Mouse (Mus musculus) heart, postnatal 25 days (tissue): ENCODE measurements around the gene Iqschfp. TPM values are rescaled to one million over a fixed set of nuclear protein-coding genes. Genes with fewer than 3 reads are reported as not detected.
"Not testable (repeated sequence)": the region's sequence is repeated elsewhere in the genome, so short reads cannot be mapped to it uniquely, and the experiment has no call there.

Source experiments
- DNase-seq: peaks from one replicate; pipeline ENCODE4 v3.0.0; 2022; ENCODE audit warnings: low spot score
- intact Hi-C: fragments of 180-260 bp; cut with DNase I; formaldehyde crosslinking; loops from one replicate; pipeline ENCODE4 v1.15.1; 2025
- total RNA-seq, 2 experiments: library from RNA; stranded (reverse); gene quantifications; 2 replicates each; pipeline ENCODE4 v1.2.3; 2021

Gene Iqschfp
- total RNA-seq, 2 experiments from 2014 or later = 0.28 TPM; not detected in 1

DNA sequence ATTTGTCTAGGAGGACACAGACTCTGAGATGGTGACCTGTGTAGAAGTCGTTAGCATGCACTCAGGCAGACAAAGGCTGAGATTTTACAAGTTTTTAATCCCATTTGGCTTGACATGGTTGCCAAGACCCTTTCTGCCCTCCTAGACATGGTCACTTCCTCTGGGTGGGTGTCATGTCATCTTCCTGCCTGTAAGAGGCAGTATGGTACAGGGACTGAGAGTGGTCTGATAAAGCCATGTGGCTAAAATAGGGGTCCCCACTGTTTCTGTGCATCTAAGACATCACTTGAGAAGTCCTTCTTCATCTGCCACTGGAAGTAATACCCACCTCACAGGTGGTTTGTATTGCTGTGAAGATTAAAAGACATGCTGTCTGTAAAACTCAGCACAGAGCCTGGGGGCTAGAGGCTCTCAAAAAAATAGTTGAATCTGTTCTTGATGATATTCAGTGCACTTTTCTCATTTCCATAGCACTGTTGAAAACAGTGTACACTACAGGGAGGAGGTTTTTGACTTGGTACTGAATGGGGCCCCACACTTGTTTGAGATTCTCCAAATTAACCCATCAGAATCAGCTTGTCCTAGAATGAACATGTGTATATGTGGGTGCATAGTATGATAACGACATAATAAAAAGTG, 167.2 kb downstream of the Iqschfp start:
- intact Hi-C loops = loop anchor here (5.0 to 10.0 kb wide), 3 partner anchors 438 to 656 kb away; no protein-coding TSS in a partner anchor
- DNase-seq = no peak

DNA sequence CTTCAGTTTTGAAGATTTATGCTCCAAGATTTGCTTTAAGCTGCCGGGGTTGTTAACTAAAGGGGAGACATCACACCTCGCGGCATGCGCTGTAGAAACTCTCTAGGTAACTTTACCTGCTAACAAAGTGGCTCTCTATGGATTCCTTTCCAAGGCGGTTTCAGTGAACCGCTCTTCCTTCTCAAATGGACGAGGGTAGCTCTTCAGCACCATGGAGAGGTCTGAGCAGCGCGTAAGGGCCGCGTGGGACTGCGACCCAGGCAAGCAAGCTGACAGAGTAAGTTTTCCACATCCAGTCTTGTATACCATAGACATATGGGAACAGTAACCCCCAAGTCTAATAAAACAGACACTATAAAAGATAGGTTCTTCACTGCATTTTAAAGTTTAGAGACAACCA, 172.7 kb downstream of the Iqschfp start, which contains the start of gene Schip1:
Schip1 (plus strand) TSS at position 72 of the 400 bp plus-strand sequence.
- DNase-seq = no peak
- intact Hi-C loops = no loop called here

DNA sequence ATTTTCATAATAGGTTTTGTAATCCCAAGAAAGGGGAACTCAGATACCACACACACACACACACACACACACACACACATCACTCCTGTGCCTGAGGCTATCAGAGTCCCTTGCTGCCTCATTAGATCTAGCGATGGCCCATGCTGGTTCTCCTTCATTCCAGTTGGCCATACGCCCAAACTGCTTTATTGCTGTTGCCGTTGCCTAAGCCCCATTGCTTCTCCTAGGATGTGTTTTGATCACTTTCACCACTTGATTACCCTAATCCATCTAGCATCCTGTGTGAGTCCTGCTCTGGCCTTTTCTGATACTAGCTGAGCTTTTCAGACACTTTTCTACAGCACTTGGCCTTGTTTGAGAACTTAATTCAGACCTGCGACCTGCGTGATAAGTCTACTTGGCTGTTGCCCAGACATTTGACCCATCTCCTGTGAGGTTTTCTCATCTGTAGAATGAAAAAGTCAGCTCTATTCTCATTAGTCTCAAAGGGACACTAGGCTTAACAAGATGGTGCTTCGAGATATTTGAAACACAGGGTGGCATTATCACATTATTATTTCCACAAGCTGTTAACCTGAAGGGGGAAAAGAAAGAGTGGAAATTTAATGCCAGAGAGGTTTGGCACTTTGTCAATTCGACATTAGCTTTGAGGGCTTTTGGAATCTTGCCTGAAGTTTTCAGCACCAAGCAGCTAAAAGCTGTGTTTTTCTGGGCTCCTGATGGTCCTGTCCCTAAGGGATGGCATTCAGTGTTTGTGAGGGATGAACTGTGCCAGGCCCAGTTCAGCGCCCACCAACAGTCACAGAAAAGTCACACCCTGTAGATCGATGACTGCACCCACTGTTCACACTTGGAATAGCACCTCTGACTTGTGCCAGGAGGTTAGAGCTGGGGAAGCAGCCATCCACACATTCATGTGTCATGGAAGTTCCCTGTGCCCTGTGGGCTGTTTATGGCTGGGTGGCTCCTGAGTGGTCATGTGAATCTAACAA, 179.7 kb downstream of the Iqschfp start:
- DNase-seq = no peak
- intact Hi-C loops = no loop called here

DNA sequence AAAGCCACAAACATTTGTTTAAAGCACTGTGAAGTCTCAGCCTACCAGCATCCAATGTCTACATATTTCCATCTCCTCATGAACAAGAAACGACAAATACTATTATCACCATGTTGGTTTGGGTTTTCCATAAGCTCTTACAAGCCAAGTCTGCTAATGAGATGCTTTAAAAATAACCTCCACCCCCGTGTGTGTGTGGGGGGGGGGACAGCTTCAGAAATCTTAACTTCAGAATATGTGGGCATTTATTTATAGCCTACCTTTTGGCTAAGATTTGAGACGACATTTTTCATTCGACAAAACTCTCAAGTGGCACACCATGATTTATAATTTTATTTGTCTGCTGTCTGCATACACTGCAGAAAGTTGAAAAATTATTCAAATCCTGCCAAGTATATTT, 185.4 kb downstream of the Iqschfp start:
- intact Hi-C loops = no loop called here
- no peak for DNase-seq

DNA sequence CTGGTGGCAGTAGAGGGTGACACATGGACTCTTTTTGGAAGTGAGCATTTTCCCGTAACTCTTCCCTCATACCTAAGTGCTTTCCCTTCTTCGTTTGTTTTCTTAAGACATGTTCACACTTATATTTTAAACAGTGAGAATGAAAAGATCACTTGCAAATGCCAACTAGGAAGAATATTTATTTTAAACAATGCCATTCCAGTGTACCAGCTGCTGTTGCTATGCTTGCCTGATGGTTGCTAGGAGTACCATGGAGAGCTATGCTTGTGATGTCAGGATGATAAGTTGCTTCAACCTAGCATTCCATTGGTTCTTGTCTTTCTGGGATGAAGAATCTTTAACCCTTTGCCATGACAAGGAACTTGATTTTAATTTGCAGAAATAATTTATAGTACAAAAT, 193.0 kb downstream of the Iqschfp start:
- no peak for DNase-seq
- intact Hi-C loops = no loop called here

GRCm38 (mm10) chr3:68092108-68092507, 200.1 kb downstream of the Iqschfp start:
- no peak for DNase-seq
- intact Hi-C loops = no loop called here

DNA sequence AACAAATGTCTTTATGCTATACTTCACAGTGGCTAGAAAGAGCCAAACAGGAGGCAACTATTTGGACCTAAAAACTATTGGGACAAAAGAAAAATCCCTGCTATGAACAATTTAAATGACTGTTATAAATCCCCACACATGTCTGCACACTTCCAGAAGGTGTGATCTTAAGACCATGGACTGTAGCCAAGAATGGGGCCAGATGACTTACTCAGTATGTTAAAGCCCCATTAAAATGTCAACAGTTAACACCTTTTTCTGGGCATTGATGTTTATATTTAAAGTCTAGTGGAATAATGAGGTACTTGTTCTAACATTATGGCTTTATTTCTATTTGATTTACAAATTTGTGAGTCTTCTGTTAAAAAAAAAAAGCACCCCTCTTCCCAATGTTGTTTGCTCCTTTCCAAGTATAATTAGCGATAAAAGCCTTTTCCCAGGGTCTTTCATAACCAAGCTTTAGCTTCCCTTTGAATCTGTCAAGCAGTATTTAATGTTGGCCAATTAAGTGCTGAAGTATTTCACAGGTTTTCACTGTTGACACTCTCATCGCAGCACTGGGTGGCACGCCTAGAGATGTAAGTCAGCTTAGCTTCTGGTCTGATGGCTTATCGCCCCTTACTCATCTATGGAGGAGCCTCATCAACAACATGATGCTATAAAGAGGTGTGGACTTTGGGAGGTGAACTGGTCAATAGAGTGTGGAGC, 204.8 kb downstream of the Iqschfp start:
- intact Hi-C loops = no loop called here
- no peak for DNase-seq

- DNase-seq, intact Hi-C loops: not testable (repeated sequence)
These were observed 207.5 kb downstream of the Iqschfp start for GRCm38 (mm10) chr3:68099561-68099960.

GRCm38 (mm10) chr3:68101343-68101742, 209.3 kb downstream of the Iqschfp start:
- DNase-seq = no peak
- intact Hi-C loops = no loop called here

DNA sequence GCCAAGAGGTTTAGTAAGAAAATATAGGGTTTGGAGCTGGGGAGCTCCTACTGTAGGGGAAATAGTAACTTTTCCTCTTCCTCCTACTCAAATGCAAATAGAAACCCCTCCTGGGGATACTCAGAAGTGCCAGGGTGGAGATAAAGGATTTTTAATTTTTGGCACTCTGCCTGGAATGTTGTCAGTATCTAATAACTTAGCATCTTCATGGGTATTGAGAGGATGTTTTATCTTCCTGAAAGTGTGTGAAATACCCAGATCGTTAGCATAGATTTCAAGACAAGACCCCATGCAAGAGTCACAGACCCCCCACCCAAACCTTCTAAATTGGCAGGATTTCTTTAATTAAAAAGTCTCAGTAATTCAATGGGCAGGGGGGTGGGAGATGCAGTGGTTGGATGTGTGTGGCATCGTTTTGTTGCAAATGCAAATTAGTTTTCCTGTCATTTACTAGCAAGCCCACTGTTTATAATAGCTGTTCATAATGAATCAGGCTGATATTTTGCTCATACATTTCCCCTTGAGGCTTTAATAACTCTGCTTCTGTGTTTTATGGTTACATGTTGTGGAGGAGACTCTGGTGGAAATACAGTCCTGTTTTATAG, 213.2 kb downstream of the Iqschfp start:
- DNase-seq = no peak
- intact Hi-C loops = no loop called here

DNA sequence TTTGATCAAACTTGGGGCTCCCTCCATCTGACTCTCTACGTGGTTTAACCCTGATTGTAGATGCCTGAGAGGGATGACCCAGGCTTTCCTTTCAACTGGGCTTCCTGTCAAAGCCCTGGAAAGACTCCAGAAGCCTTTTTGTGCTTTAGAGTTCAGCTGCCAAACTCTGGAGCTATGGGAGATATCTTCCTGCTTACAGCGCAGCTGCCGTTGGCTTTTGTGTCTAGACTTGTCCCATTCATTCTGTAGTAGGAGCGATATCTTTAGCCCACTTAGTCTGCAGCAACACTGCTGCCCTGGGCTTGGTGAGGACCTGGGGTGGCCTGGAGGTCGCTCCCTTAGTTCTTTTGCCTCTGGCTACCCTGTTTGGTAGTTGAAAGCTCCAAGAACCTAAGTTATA, 229.3 kb downstream of the Iqschfp start:
- no peak for DNase-seq
- intact Hi-C loops = no loop called here

DNA sequence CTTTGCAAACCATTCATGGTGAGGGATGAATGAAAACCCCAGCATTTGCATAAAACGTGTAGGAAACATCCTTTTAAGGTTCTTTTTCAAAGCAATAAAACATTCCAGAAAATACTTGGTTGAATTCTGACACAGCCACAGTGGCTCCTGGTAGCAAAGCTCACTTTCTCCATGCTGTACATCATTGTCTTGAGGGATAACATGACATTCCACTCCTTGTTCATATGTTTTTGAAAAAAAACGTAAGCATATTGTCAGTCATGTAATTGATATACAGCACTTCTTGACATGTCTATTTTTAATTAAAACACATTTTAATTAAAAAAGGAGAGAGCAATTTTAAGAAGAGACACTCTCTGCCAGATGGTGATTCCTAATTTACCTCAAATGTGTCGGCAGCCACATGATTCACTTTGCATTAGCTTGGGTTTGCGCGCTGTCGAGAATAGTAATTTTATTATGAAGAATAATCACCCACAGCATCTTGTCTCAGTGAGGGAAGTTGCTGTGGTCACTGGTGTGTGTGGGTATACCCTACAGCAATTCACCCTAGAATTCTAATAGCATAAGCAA, 234.3 kb downstream of the Iqschfp start:
- intact Hi-C loops = no loop called here
- no peak for DNase-seq

DNA sequence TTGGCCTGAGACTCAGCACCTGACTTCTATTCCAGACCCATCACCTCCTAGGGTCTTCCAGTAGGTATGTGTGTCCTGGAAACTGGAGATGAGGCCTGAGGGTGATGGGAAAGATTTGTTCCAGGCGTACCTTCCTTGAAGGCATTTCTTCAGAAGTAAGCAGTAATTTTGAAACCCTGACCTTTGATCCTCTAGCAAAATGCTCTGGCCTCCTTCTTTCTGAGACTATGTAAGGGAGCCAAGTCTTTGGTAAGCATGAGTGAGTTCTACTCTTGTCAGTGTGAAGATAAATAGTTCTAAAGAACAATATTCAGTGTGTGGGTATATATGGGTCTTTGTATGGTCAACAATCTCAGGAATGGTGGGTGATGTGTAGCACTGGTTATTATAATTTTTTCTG, 238.4 kb downstream of the Iqschfp start:
- no peak for DNase-seq
- intact Hi-C loops = no loop called here

DNA sequence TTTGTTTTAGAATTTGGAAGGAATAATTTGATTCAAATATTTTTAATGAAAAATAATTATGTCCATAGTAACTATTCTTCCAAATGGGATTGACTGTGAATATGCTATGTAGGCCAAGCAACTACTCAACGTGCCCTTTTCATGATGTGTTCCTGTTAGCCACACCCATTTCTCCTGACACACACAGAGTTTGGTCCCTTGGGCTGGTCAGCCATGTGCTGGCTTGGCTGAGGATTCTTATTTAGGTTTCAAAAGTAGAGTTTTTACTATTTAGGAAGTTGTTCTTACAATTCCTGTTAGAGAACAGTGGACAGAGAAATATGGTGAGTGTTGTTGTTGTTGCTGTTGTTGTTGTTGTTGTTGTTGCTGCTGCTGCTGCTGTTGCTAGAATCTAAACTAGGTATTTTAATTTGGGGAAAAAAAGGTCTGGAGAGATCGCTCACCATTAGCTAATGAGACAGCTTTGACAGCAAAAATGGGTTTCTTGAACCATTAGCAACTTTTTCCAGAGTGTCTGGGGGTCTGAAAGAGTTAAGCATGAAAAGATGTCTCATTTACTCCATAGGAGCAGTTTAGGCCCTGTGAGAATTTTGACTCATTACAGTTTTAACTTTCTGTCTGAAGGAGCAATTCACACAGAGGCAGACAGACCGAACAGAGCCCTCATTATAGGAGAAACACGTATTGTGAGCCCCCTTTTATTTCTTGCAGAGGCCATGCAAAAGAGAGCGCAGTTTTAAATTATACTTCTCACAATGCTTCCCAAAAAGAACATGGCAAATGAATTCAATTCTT, 247.0 kb downstream of the Iqschfp start:
- intact Hi-C loops = no loop called here
- DNase-seq = no peak

DNA sequence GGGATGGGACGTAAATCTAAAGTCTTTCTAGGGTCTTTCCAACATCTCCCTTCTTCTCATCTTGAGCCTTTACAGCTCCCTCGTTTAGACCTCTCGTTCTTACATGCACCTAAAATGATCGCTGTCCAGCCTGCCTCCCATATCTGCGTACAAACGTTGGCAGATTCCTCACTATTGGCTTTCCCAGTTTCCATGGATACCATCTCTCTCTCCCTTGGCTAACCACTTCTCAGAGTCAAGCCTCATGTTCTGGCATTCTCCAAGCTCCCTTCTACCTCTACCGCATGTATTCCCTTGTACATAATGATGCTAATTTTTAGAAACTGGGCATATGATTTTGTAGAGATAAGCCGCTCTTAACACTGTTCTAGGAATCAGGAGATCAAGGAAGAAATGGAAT, 258.7 kb downstream of the Iqschfp start:
- no peak for DNase-seq
- intact Hi-C loops = no loop called here

GRCm38 (mm10) chr3:68160175-68160574, 268.1 kb downstream of the Iqschfp start:
- no peak for DNase-seq
- intact Hi-C loops = no loop called here

GRCm38 (mm10) chr3:68160760-68161159, 268.7 kb downstream of the Iqschfp start:
- intact Hi-C loops = no loop called here
- no peak for DNase-seq

GRCm38 (mm10) chr3:68178248-68178647, 286.2 kb downstream of the Iqschfp start:
- intact Hi-C loops = no loop called here
- DNase-seq = no peak

GRCm38 (mm10) chr3:68187471-68187870, 295.4 kb downstream of the Iqschfp start:
- DNase-seq = no peak
- intact Hi-C loops = no loop called here
